Mouse (Mus musculus) ES-Bruce4 (cell line): ENCODE results near the gene Grid2.

Source experiments
- CTCF ChIP-seq: IDR thresholded peaks from one replicate; pipeline ENCODE4 v1.8.1; 2011; ENCODE audit warnings: low read depth, low read length
- EP300 ChIP-seq: IDR thresholded peaks from 2 replicates; pipeline ENCODE4 v1.6.1; 2011; ENCODE audit warnings: low read depth, low read length; ENCODE audit not compliant: insufficient read depth
- POLR2A ChIP-seq: IDR thresholded peaks from one replicate; pipeline ENCODE4 v1.8.1; 2011; ENCODE audit warnings: low read length; ENCODE audit not compliant: insufficient read depth

DNA sequence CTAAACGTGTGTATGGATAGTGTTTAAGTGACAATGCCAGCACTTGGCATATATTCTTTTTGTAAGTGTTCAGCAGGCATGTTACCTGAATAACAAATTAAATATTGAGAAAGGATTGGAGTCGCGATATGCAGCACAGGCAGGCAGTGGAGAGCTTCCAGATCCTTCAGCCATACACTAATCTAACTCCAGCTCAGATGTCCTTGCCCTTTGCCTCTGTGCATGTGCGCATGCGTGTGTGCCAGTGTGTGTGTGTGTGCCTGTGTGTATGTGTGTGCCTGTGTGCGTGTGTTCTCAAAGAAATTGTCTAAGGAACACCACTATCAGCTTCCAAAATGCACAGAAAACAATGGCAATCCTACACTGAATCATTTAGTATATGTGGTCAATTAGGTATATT, 708.6 kb downstream of the Grid2 start:
- TF ChIP-seq CTCF (no peak), POLR2A (no peak), EP300 (no peak)
